Mouse (Mus musculus) intestine, embryonic 14.5 days (tissue): ENCODE results near the gene Pdpn. TPM values are rescaled to one million over a fixed set of nuclear protein-coding genes. Genes with fewer than 3 reads are reported as not detected.

Source experiments
- ATAC-seq: fragments of 200-750 bp; cut with Nextera tagmentation; replicated peaks from 2 replicates; pipeline ENCODE4 v1.8.0; 2017; ENCODE audit warnings: low read depth, moderate number of reproducible peaks, moderate TSS enrichment, moderate library complexity; ENCODE audit not compliant: low FRiP score, low TSS enrichment
- DNase-seq: peaks from one replicate; pipeline ENCODE4 v3.0.0-alpha.2; 2018; ENCODE audit warnings: low spot score
- H3K27ac ChIP-seq: fragments of 300-500 bp; sonication (generic); 2 replicates; pipeline ENCODE4 v1.5.1; 2014; ENCODE audit warnings: low read depth, mild to moderate bottlenecking, control low read depth
- H3K27me3 ChIP-seq: fragments of 300-500 bp; sonication (generic); replicated peaks from 2 replicates; pipeline ENCODE4 v1.6.1; 2014; ENCODE audit warnings: low read length, control low read depth; ENCODE audit not compliant: control insufficient read depth, insufficient read depth
- H3K36me3 ChIP-seq: fragments of 300-500 bp; sonication (generic); 2 replicates; pipeline ENCODE4 v1.6.1; 2014; ENCODE audit warnings: low read length, control low read depth; ENCODE audit not compliant: control insufficient read depth, insufficient read depth
- H3K4me1 ChIP-seq: fragments of 300-500 bp; sonication (generic); replicated peaks from 2 replicates; pipeline ENCODE4 v1.6.1; 2014; ENCODE audit warnings: low read length, control low read depth, mixed read lengths; ENCODE audit not compliant: control insufficient read depth, insufficient read depth
- H3K4me2 ChIP-seq: fragments of 300-500 bp; sonication (generic); 2 replicates; pipeline ENCODE4 v1.6.1; 2014; ENCODE audit warnings: low read length
- H3K4me3 ChIP-seq: fragments of 300-500 bp; sonication (generic); 2 replicates; pipeline ENCODE4 v1.5.1; 2014; ENCODE audit warnings: low read depth, low read length, control low read depth, mixed read lengths
- H3K9ac ChIP-seq: fragments of 300-500 bp; sonication (generic); 2 replicates; pipeline ENCODE4 v1.6.1; 2014; ENCODE audit warnings: mild to moderate bottlenecking, low read length
- H3K9me3 ChIP-seq: fragments of 300-500 bp; sonication (generic); 2 replicates; pipeline ENCODE4 v1.6.1; 2016; ENCODE audit warnings: low read length, control low read depth; ENCODE audit not compliant: control insufficient read depth
- WGBS: fragments of 180-500 bp; shearing (Covaris S2); extraction: QIAGEN DNeasy Blood & Tissue Kit; methylation state at CpG from one replicate; pipeline ENCODE4 v1.1.7; 2014; 5-methylcytosine and 5-hydroxymethylcytosine counted together
- polyA plus RNA-seq: library from polyadenylated mRNA; unstranded; fragments of >200 nt; fragmentation: Nextera tagmentation; extraction: Ambion mirVana; gene quantifications from 2 replicates; pipeline ENCODE4 v1.2.1, GENCODE M21; 2014

The Pdpn gene
- polyA plus RNA-seq, 1 experiment from 2014 or later = 36.3 TPM

- H3K4me3 ChIP-seq = no peak overlapping the region
- ATAC-seq = no peak
- H3K27ac ChIP-seq = no peak overlapping the region
- H3K27me3 ChIP-seq = no peaks in the 10 kb centered on the region
- DNase-seq = no peak
- WGBS = 35% methylated on average over 9 of the region's 9 CpGs
- no peaks in the 10 kb centered on the region for H3K9me3 ChIP-seq
- no peak overlapping the region; the same call in 1 of the 2 replicates for H3K4me2 ChIP-seq
- no peaks in the 10 kb centered on the region for H3K4me1 ChIP-seq
- H3K9ac ChIP-seq = no peak overlapping the region
- no peaks in the 10 kb centered on the region for H3K36me3 ChIP-seq
Observed at GRCm38 (mm10) chr4:143330566-143330965, 31.2 kb upstream of the Pdpn start.

GRCm38 (mm10) chr4:143325625-143325941 is 26.2 kb upstream of the Pdpn start:
- Histone ChIP-seq H3K4me3 (peak overlapping the region; percentile 16), H3K27me3 (no peaks in the 10 kb centered on the region), H3K27ac (no peak overlapping the region), H3K4me1 (peaks cover 13% of the 10 kb centered on the region), H3K9ac (no peak overlapping the region; the same call in 1 of the 2 replicates), H3K9me3 (no peaks in the 10 kb centered on the region), H3K36me3 (no peaks in the 10 kb centered on the region), H3K4me2 (peak overlapping the region; percentile 52)
- ATAC-seq (peak; percentile 18; the same call in 1 of the 2 replicates), DNase-seq (peak; percentile 94)
- 4% methylated on average over 10 of the region's 10 CpGs for WGBS

GRCm38 (mm10) chr4:143324925-143325624 is 25.7 kb upstream of the Pdpn start:
- no peaks in the 10 kb centered on the region for H3K9me3 ChIP-seq
- peak overlapping the region; percentile 16 for H3K4me3 ChIP-seq
- DNase-seq (peak; percentile 67), ATAC-seq (peak; percentile 24; the same call in 1 of the 2 replicates)
- peak overlapping the region; percentile 52 for H3K4me2 ChIP-seq
- H3K9ac ChIP-seq = peak overlapping the region; percentile 13; the same call in 1 of the 2 replicates
- H3K27me3 ChIP-seq = no peaks in the 10 kb centered on the region
- peaks cover 13% of the 10 kb centered on the region for H3K4me1 ChIP-seq
- no peaks in the 10 kb centered on the region for H3K36me3 ChIP-seq
- peak overlapping the region; percentile 77 for H3K27ac ChIP-seq
- WGBS = 20% methylated on average over 15 of the region's 15 CpGs

- Histone ChIP-seq H3K4me3 (no peak overlapping the region), H3K9ac (no peak overlapping the region), H3K9me3 (no peaks in the 10 kb centered on the region), H3K27me3 (no peaks in the 10 kb centered on the region), H3K36me3 (no peaks in the 10 kb centered on the region), H3K4me1 (peaks cover 13% of the 10 kb centered on the region), H3K4me2 (peak overlapping the region; percentile 52; the same call in 1 of the 2 replicates), H3K27ac (peak overlapping the region; percentile 77)
- DNase-seq (peak; percentile 71), ATAC-seq (peak; percentile 58)
- WGBS = 16% methylated on average over 8 of the region's 11 CpGs
Observed at GRCm38 (mm10) chr4:143324176-143324924, 25.0 kb upstream of the Pdpn start.

- no peak for ATAC-seq
- no peaks in the 10 kb centered on the region for H3K36me3 ChIP-seq
- no peak for DNase-seq
- H3K27me3 ChIP-seq = no peaks in the 10 kb centered on the region
- no peaks in the 10 kb centered on the region for H3K4me1 ChIP-seq
- H3K9ac ChIP-seq = no peak overlapping the region
- WGBS = 79% methylated on average over 6 of the region's 6 CpGs
- no peak overlapping the region for H3K4me2 ChIP-seq
- H3K4me3 ChIP-seq = no peak overlapping the region
- no peak overlapping the region for H3K27ac ChIP-seq
- no peaks in the 10 kb centered on the region for H3K9me3 ChIP-seq
Observed at GRCm38 (mm10) chr4:143313299-143313698, 13.9 kb upstream of the Pdpn start.

GRCm38 (mm10) chr4:143311341-143311740 is 12.0 kb upstream of the Pdpn start:
- no peak for DNase-seq
- 58% methylated on average over 2 of the region's 2 CpGs for WGBS
- no peak overlapping the region for H3K4me2 ChIP-seq
- H3K9me3 ChIP-seq = no peaks in the 10 kb centered on the region
- no peaks in the 10 kb centered on the region for H3K27me3 ChIP-seq
- no peak overlapping the region for H3K4me3 ChIP-seq
- H3K9ac ChIP-seq = no peak overlapping the region
- H3K36me3 ChIP-seq = no peaks in the 10 kb centered on the region
- no peak for ATAC-seq
- H3K27ac ChIP-seq = no peak overlapping the region
- H3K4me1 ChIP-seq = no peaks in the 10 kb centered on the region

- DNase-seq (no peak), ATAC-seq (no peak)
- H3K27me3 ChIP-seq = no peaks in the 10 kb centered on the region
- no peak overlapping the region for H3K4me2 ChIP-seq
- no peaks in the 10 kb centered on the region for H3K36me3 ChIP-seq
- H3K9me3 ChIP-seq = no peaks in the 10 kb centered on the region
- WGBS = 50% methylated on average over 5 of the region's 5 CpGs
- H3K27ac ChIP-seq = no peak overlapping the region
- no peak overlapping the region for H3K4me3 ChIP-seq
- no peak overlapping the region for H3K9ac ChIP-seq
- H3K4me1 ChIP-seq = no peaks in the 10 kb centered on the region
Observed at GRCm38 (mm10) chr4:143305987-143306772, 6.8 kb upstream of the Pdpn start.

GRCm38 (mm10) chr4:143305031-143305430 is 5.7 kb upstream of the Pdpn start:
- Histone ChIP-seq H3K36me3 (no peaks in the 10 kb centered on the region), H3K4me2 (no peak overlapping the region), H3K9ac (no peak overlapping the region), H3K4me3 (no peak overlapping the region), H3K4me1 (no peaks in the 10 kb centered on the region; the same call in 1 of the 2 replicates), H3K9me3 (no peaks in the 10 kb centered on the region), H3K27ac (no peak overlapping the region), H3K27me3 (no peaks in the 10 kb centered on the region)
- DNase-seq = no peak
- WGBS = 96% methylated on average over 4 of the region's 4 CpGs
- ATAC-seq = no peak
